Mouse (Mus musculus): Measurements from ENCODE around the gene Proser1. TPM values are rescaled to one million over a fixed set of nuclear protein-coding genes. Genes with fewer than 3 reads are reported as not detected.

Proser1 gene
- polyA plus RNA-seq, 1 experiment from 2014 or later, result 17.6 TPM

- WGBS (ENCODE audit: insufficient replicate concordance), result 77% methylated on average over 7 of the region's 7 CpGs
- no peak for ATAC-seq (replicated peaks; ENCODE audit: insufficient number of reproducible peaks, low FRiP score, low TSS enrichment)
- no peak overlapping the region for H3K9ac ChIP-seq (ENCODE audit: low read depth, low read length)
- H3K4me1 ChIP-seq (ENCODE audit: control insufficient read depth, insufficient read depth, low read length), result no peaks in the 10 kb centered on the region
- no peak overlapping the region for H3K4me2 ChIP-seq
- no peaks in the 10 kb centered on the region for H3K9me3 ChIP-seq (replicated peaks; ENCODE audit: control insufficient read depth, low read length)
- H3K27ac ChIP-seq (ENCODE audit: low read depth, low read length), result no peak overlapping the region
- H3K36me3 ChIP-seq (ENCODE audit: control insufficient read depth, insufficient read depth, low read length), result peaks cover 20% of the 10 kb centered on the region
- no peak overlapping the region for H3K4me3 ChIP-seq (ENCODE audit: low read depth, low read length)
- no peaks in the 10 kb centered on the region for H3K27me3 ChIP-seq (ENCODE audit: control insufficient read depth, insufficient read depth, low read length)
These were observed 8.5 kb upstream of the Proser1 start for GRCm38 (mm10) chr3:53454984-53455383.

DNA sequence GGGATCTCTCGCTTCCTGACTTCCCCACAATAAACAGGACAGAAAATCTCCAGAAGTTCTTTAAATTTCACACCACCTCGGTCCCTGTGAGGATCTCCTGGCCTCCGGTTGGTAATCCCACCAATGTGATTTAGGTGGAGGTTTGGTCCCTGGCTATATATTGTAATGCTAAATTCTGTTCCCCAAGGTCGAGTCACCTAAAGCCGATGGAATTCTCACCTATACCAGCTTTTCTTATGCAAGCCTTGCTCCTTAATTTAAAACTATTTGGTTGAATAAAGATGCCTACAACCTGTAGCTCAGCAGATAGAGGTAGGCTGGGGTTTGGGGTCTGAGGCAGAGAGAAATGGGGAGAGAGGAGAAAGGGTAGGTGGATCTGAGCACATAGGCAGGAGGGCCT, 5.7 kb upstream of the Proser1 start:
- Histone ChIP-seq H3K4me2 (no peak overlapping the region), H3K4me1 (ENCODE audit: control insufficient read depth, insufficient read depth, low read length) (peaks cover 4% of the 10 kb centered on the region; the same call in 1 of the 2 replicates), H3K9ac (ENCODE audit: low read depth, low read length) (no peak overlapping the region), H3K27me3 (ENCODE audit: control insufficient read depth, insufficient read depth, low read length) (no peaks in the 10 kb centered on the region), H3K9me3 (replicated peaks; ENCODE audit: control insufficient read depth, low read length) (no peaks in the 10 kb centered on the region), H3K36me3 (ENCODE audit: control insufficient read depth, insufficient read depth, low read length) (peaks cover 14% of the 10 kb centered on the region), H3K4me3 (ENCODE audit: low read depth, low read length) (no peak overlapping the region), H3K27ac (ENCODE audit: low read depth, low read length) (no peak overlapping the region)
- 65% methylated on average over 5 of the region's 5 CpGs for WGBS (ENCODE audit: insufficient replicate concordance)
- ATAC-seq (replicated peaks; ENCODE audit: insufficient number of reproducible peaks, low FRiP score, low TSS enrichment), result no peak

DNA sequence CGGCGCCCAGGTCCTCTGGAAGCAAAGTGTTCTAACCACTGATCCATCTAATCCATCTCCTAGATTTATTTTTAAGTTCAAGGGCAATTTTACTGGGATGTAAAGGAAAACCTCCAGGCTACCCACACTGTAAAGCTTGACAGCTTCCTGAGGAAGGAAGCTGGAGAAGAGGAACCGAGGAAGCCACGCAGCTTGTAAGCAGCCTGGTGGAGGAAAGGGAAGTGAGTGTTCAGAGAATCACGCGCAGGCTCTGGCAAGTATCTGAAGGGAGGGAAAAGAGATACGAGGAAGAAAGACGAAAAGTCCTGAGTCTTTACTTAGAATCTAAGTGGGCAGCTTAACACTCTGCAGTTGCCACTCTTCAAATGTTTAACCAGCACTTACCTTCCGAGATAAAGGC, 3.4 kb upstream of the Proser1 start:
- Histone ChIP-seq H3K36me3 (ENCODE audit: control insufficient read depth, insufficient read depth, low read length) (peaks cover 10% of the 10 kb centered on the region), H3K4me2 (no peak overlapping the region), H3K27me3 (ENCODE audit: control insufficient read depth, insufficient read depth, low read length) (no peaks in the 10 kb centered on the region), H3K9me3 (replicated peaks; ENCODE audit: control insufficient read depth, low read length) (no peaks in the 10 kb centered on the region), H3K4me1 (ENCODE audit: control insufficient read depth, insufficient read depth, low read length) (peaks cover 4% of the 10 kb centered on the region), H3K27ac (ENCODE audit: low read depth, low read length) (no peak overlapping the region), H3K4me3 (ENCODE audit: low read depth, low read length) (no peak overlapping the region), H3K9ac (ENCODE audit: low read depth, low read length) (no peak overlapping the region)
- 65% methylated on average over 9 of the region's 9 CpGs for WGBS (ENCODE audit: insufficient replicate concordance)
- ATAC-seq (replicated peaks; ENCODE audit: insufficient number of reproducible peaks, low FRiP score, low TSS enrichment), result no peak

- 3% methylated on average over 9 of the region's 9 CpGs for WGBS (ENCODE audit: insufficient replicate concordance)
- Histone ChIP-seq H3K4me3 (ENCODE audit: low read depth, low read length) (peak overlapping the region; percentile 96), H3K9ac (ENCODE audit: low read depth, low read length) (peak overlapping the region; percentile 93), H3K27ac (ENCODE audit: low read depth, low read length) (peak overlapping the region; percentile 73), H3K9me3 (replicated peaks; ENCODE audit: control insufficient read depth, low read length) (no peaks in the 10 kb centered on the region), H3K4me2 (peak overlapping the region; percentile 66), H3K27me3 (ENCODE audit: control insufficient read depth, insufficient read depth, low read length) (no peaks in the 10 kb centered on the region), H3K36me3 (ENCODE audit: control insufficient read depth, insufficient read depth, low read length) (peaks cover 2% of the 10 kb centered on the region; the same call in 1 of the 2 replicates), H3K4me1 (ENCODE audit: control insufficient read depth, insufficient read depth, low read length) (peaks cover 17% of the 10 kb centered on the region)
- ATAC-seq (replicated peaks; ENCODE audit: insufficient number of reproducible peaks, low FRiP score, low TSS enrichment), result peak; percentile 11; the same call in 1 of the 2 replicates
These were observed 793 bp upstream of the Proser1 start for GRCm38 (mm10) chr3:53462701-53463045.

GRCm38 (mm10) chr3:53463765-53464114, 274 bp downstream of the Proser1 start:
- H3K4me1 ChIP-seq (ENCODE audit: control insufficient read depth, insufficient read depth, low read length), result peaks cover 21% of the 10 kb centered on the region
- no peaks in the 10 kb centered on the region; the same call in 1 of the 2 replicates for H3K36me3 ChIP-seq (ENCODE audit: control insufficient read depth, insufficient read depth, low read length)
- H3K27ac ChIP-seq (ENCODE audit: low read depth, low read length), result peak overlapping the region; percentile 73
- peak overlapping the region; percentile 66 for H3K4me2 ChIP-seq
- peak overlapping the region; percentile 93 for H3K9ac ChIP-seq (ENCODE audit: low read depth, low read length)
- no peaks in the 10 kb centered on the region for H3K9me3 ChIP-seq (replicated peaks; ENCODE audit: control insufficient read depth, low read length)
- peak overlapping the region; percentile 96 for H3K4me3 ChIP-seq (ENCODE audit: low read depth, low read length)
- peak; percentile 50; the same call in 1 of the 2 replicates for ATAC-seq (replicated peaks; ENCODE audit: insufficient number of reproducible peaks, low FRiP score, low TSS enrichment)
- WGBS (ENCODE audit: insufficient replicate concordance), result 0% methylated on average over 35 of the region's 35 CpGs
- H3K27me3 ChIP-seq (ENCODE audit: control insufficient read depth, insufficient read depth, low read length), result no peaks in the 10 kb centered on the region

GRCm38 (mm10) chr3:53464146-53464698, 756 bp downstream of the Proser1 start:
- WGBS (ENCODE audit: insufficient replicate concordance), result under 1% methylated on average over 20 of the region's 20 CpGs
- Histone ChIP-seq H3K4me1 (ENCODE audit: control insufficient read depth, insufficient read depth, low read length) (peaks cover 21% of the 10 kb centered on the region), H3K27ac (ENCODE audit: low read depth, low read length) (peak overlapping the region; percentile 73), H3K4me3 (ENCODE audit: low read depth, low read length) (peak overlapping the region; percentile 96), H3K4me2 (peak overlapping the region; percentile 66), H3K27me3 (ENCODE audit: control insufficient read depth, insufficient read depth, low read length) (no peaks in the 10 kb centered on the region), H3K36me3 (ENCODE audit: control insufficient read depth, insufficient read depth, low read length) (no peaks in the 10 kb centered on the region; the same call in 1 of the 2 replicates), H3K9ac (ENCODE audit: low read depth, low read length) (peak overlapping the region; percentile 93), H3K9me3 (replicated peaks; ENCODE audit: control insufficient read depth, low read length) (no peaks in the 10 kb centered on the region)
- no peak for ATAC-seq (replicated peaks; ENCODE audit: insufficient number of reproducible peaks, low FRiP score, low TSS enrichment)

DNA sequence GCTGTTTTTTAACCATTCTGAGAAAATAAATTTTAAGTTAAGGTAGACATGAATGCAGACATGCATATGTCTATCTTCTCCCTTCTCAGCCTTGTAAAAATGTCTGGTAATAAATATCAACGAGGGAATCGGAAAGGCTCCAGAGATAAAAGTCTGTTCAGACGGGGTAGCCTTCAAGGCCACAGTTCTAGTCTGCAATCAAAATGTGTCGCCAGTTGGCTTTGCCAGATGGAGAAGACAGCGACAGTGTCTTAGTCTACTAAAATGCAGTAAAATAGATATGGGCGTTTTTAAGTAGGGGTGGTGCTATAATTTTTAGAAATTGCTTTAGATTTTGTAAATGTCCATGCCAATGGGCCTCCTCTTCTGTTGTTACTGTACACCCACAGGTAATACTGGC, 1.9 kb downstream of the Proser1 start:
- peak overlapping the region; percentile 66 for H3K4me2 ChIP-seq
- WGBS (ENCODE audit: insufficient replicate concordance), result 41% methylated on average over 6 of the region's 6 CpGs
- peak overlapping the region; percentile 96 for H3K4me3 ChIP-seq (ENCODE audit: low read depth, low read length)
- H3K9me3 ChIP-seq (replicated peaks; ENCODE audit: control insufficient read depth, low read length), result no peaks in the 10 kb centered on the region
- peaks cover 21% of the 10 kb centered on the region for H3K4me1 ChIP-seq (ENCODE audit: control insufficient read depth, insufficient read depth, low read length)
- peak overlapping the region; percentile 46; the same call in 1 of the 2 replicates for H3K9ac ChIP-seq (ENCODE audit: low read depth, low read length)
- ATAC-seq (replicated peaks; ENCODE audit: insufficient number of reproducible peaks, low FRiP score, low TSS enrichment), result no peak
- no peaks in the 10 kb centered on the region; the same call in 1 of the 2 replicates for H3K36me3 ChIP-seq (ENCODE audit: control insufficient read depth, insufficient read depth, low read length)
- no peak overlapping the region for H3K27ac ChIP-seq (ENCODE audit: low read depth, low read length)
- no peaks in the 10 kb centered on the region for H3K27me3 ChIP-seq (ENCODE audit: control insufficient read depth, insufficient read depth, low read length)

DNA sequence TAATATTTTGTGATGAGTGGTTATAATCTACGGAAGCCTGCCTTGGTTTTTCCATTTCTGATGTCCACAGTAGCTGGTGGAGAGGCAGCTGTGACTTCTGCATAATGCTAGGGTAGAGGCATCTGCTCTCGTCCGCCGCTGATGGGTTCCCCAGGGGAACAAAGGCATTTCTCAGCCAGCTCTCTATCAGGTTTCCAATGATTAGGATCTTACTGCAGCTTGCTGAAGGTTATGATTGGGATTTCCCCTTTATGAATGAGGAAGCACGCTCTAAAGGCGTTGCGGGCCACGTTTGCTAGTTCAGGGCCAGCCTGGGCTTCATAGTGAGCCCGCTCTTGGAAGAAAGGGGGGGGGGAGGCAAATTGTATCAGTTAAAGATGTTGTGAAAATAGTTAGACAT, 3.0 kb downstream of the Proser1 start:
- no peak overlapping the region for H3K4me3 ChIP-seq (ENCODE audit: low read depth, low read length)
- no peak overlapping the region for H3K27ac ChIP-seq (ENCODE audit: low read depth, low read length)
- H3K4me2 ChIP-seq, result peak overlapping the region; percentile 66; the same call in 1 of the 2 replicates
- H3K4me1 ChIP-seq (ENCODE audit: control insufficient read depth, insufficient read depth, low read length), result peaks cover 21% of the 10 kb centered on the region
- no peak overlapping the region for H3K9ac ChIP-seq (ENCODE audit: low read depth, low read length)
- H3K36me3 ChIP-seq (ENCODE audit: control insufficient read depth, insufficient read depth, low read length), result no peaks in the 10 kb centered on the region; the same call in none of the 2 replicates
- no peaks in the 10 kb centered on the region for H3K9me3 ChIP-seq (replicated peaks; ENCODE audit: control insufficient read depth, low read length)
- no peaks in the 10 kb centered on the region for H3K27me3 ChIP-seq (ENCODE audit: control insufficient read depth, insufficient read depth, low read length)
- ATAC-seq (replicated peaks; ENCODE audit: insufficient number of reproducible peaks, low FRiP score, low TSS enrichment), result no peak
- 72% methylated on average over 9 of the region's 9 CpGs for WGBS (ENCODE audit: insufficient replicate concordance)

GRCm38 (mm10) chr3:53467356-53467755, 3.9 kb downstream of the Proser1 start:
- WGBS (ENCODE audit: insufficient replicate concordance), result 74% methylated on average over 5 of the region's 5 CpGs
- ATAC-seq (replicated peaks; ENCODE audit: insufficient number of reproducible peaks, low FRiP score, low TSS enrichment), result no peak

More at GRCm38 (mm10) chr3:53467356-53467755, 3.9 kb downstream of the Proser1 start:
- H3K36me3 ChIP-seq (ENCODE audit: control insufficient read depth, insufficient read depth, low read length), result peaks cover 2% of the 10 kb centered on the region
- H3K4me2 ChIP-seq, result no peak overlapping the region
- H3K4me1 ChIP-seq (ENCODE audit: control insufficient read depth, insufficient read depth, low read length), result peaks cover 18% of the 10 kb centered on the region
- H3K27me3 ChIP-seq (ENCODE audit: control insufficient read depth, insufficient read depth, low read length), result no peaks in the 10 kb centered on the region
- H3K9ac ChIP-seq (ENCODE audit: low read depth, low read length), result no peak overlapping the region
- no peak overlapping the region for H3K4me3 ChIP-seq (ENCODE audit: low read depth, low read length)
- H3K27ac ChIP-seq (ENCODE audit: low read depth, low read length), result no peak overlapping the region
- H3K9me3 ChIP-seq (replicated peaks; ENCODE audit: control insufficient read depth, low read length), result no peaks in the 10 kb centered on the region

Data from heart, embryonic 11.5 days (tissue).